Mouse (Mus musculus) midbrain, embryonic 14.5 days (tissue): ENCODE measurements around the gene Mb. TPM values are rescaled to one million over a fixed set of nuclear protein-coding genes. Genes with fewer than 3 reads are reported as not detected.

Source experiments
- ATAC-seq: fragments of 200-750 bp; cut with Nextera tagmentation; 2 replicates; pipeline ENCODE4 v1.8.0; 2017; ENCODE audit warnings: moderate number of reproducible peaks, moderate library complexity; ENCODE audit not compliant: low FRiP score, low TSS enrichment
- DNase-seq: peaks from one replicate; pipeline ENCODE4 v3.0.0-alpha.2; 2015
- H3K27ac ChIP-seq: fragments of 300-500 bp; sonication (generic); replicated peaks from 2 replicates; pipeline ENCODE4 v1.5.1; 2014; ENCODE audit warnings: mild to moderate bottlenecking, low read depth, low read length, moderate library complexity
- H3K27me3 ChIP-seq: fragments of 300-500 bp; sonication (generic); 2 replicates; pipeline ENCODE4 v1.6.1; 2014; ENCODE audit warnings: low read length, control low read depth, mixed read lengths; ENCODE audit not compliant: control insufficient read depth, insufficient read depth
- H3K36me3 ChIP-seq: fragments of 300-500 bp; sonication (generic); 2 replicates; pipeline ENCODE4 v1.6.1; 2014; ENCODE audit warnings: low read length, control low read depth; ENCODE audit not compliant: control insufficient read depth, insufficient read depth
- H3K4me1 ChIP-seq: fragments of 300-500 bp; sonication (generic); 2 replicates; pipeline ENCODE4 v1.6.1; 2014; ENCODE audit warnings: mild to moderate bottlenecking, antibody characterized with exemption, low read length, control low read depth; ENCODE audit not compliant: control insufficient read depth, insufficient read depth
- H3K4me2 ChIP-seq: fragments of 300-500 bp; sonication (generic); 2 replicates; pipeline ENCODE4 v1.6.1; 2014; ENCODE audit warnings: mild to moderate bottlenecking, low read length, moderate library complexity
- H3K4me3 ChIP-seq: fragments of 300-500 bp; sonication (generic); replicated peaks from 2 replicates; pipeline ENCODE4 v1.5.1; 2014; ENCODE audit warnings: low read depth, low read length
- H3K9ac ChIP-seq: fragments of 300-500 bp; sonication (generic); replicated peaks from 2 replicates; pipeline ENCODE4 v1.6.1; 2014; ENCODE audit warnings: mild to moderate bottlenecking, low read length, moderate library complexity
- H3K9me3 ChIP-seq: fragments of 300-500 bp; sonication (generic); 2 replicates; pipeline ENCODE4 v1.6.1; 2016; ENCODE audit warnings: low read length, control low read depth, mixed read lengths; ENCODE audit not compliant: control insufficient read depth
- WGBS: fragments of 180-500 bp; shearing (Covaris S2); extraction: QIAGEN DNeasy Blood & Tissue Kit; methylation state at CpG from one replicate; pipeline ENCODE4 v1.1.7; 2014; 5-methylcytosine and 5-hydroxymethylcytosine counted together
- polyA plus RNA-seq: library from polyadenylated mRNA; unstranded; fragments of >200 nt; fragmentation: Nextera tagmentation; extraction: Ambion mirVana; gene quantifications from 2 replicates; pipeline ENCODE4 v1.2.1, GENCODE M21; 2014

Gene Mb
- polyA plus RNA-seq, 1 experiment from 2014 or later, result 0.57 TPM

GRCm38 (mm10) chr15:77027675-77028074 is 22.8 kb downstream of the Mb start:
- DNase-seq, result no peak
- H3K27me3 ChIP-seq, result no peaks in the 10 kb centered on the region
- 73% methylated on average over 6 of the region's 6 CpGs for WGBS
- no peaks in the 10 kb centered on the region for H3K9me3 ChIP-seq
- H3K4me1 ChIP-seq, result peaks cover 7% of the 10 kb centered on the region; the same call in 1 of the 2 replicates
- no peak overlapping the region for H3K4me2 ChIP-seq
- no peak overlapping the region for H3K27ac ChIP-seq
- no peak overlapping the region for H3K4me3 ChIP-seq
- H3K9ac ChIP-seq, result no peak overlapping the region
- ATAC-seq, result no peak
- no peaks in the 10 kb centered on the region for H3K36me3 ChIP-seq

- H3K9me3 ChIP-seq, result no peaks in the 10 kb centered on the region
- DNase-seq (no peak), ATAC-seq (no peak)
- no peaks in the 10 kb centered on the region for H3K36me3 ChIP-seq
- no peaks in the 10 kb centered on the region for H3K27me3 ChIP-seq
- 98% methylated on average over 3 of the region's 3 CpGs for WGBS
- no peak overlapping the region for H3K27ac ChIP-seq
- no peak overlapping the region for H3K4me2 ChIP-seq
- H3K4me3 ChIP-seq, result no peak overlapping the region
- H3K9ac ChIP-seq, result no peak overlapping the region
- H3K4me1 ChIP-seq, result peaks cover 7% of the 10 kb centered on the region; the same call in 1 of the 2 replicates
These were observed 23.4 kb downstream of the Mb start for GRCm38 (mm10) chr15:77027117-77027516.

GRCm38 (mm10) chr15:77025884-77026583 is 24.4 kb downstream of the Mb start:
- Histone ChIP-seq H3K4me1 (peaks cover 7% of the 10 kb centered on the region; the same call in 1 of the 2 replicates), H3K9ac (no peak overlapping the region), H3K27me3 (no peaks in the 10 kb centered on the region), H3K9me3 (no peaks in the 10 kb centered on the region), H3K4me2 (no peak overlapping the region), H3K36me3 (no peaks in the 10 kb centered on the region), H3K4me3 (no peak overlapping the region), H3K27ac (no peak overlapping the region)
- ATAC-seq (no peak), DNase-seq (peak; percentile 48)
- 42% methylated on average over 5 of the region's 5 CpGs for WGBS

- DNase-seq (no peak), ATAC-seq (no peak)
- Histone ChIP-seq H3K27ac (no peak overlapping the region), H3K9ac (no peak overlapping the region), H3K4me1 (peaks cover 7% of the 10 kb centered on the region; the same call in 1 of the 2 replicates), H3K9me3 (no peaks in the 10 kb centered on the region), H3K4me3 (no peak overlapping the region), H3K4me2 (no peak overlapping the region), H3K36me3 (no peaks in the 10 kb centered on the region), H3K27me3 (no peaks in the 10 kb centered on the region)
- WGBS, result 80% methylated on average over 5 of the region's 5 CpGs
These were observed 28.0 kb downstream of the Mb start for GRCm38 (mm10) chr15:77022401-77022957.

- no peak overlapping the region for H3K9ac ChIP-seq
- no peaks in the 10 kb centered on the region for H3K9me3 ChIP-seq
- no peak for DNase-seq
- WGBS, result 90% methylated on average over 4 of the region's 4 CpGs
- no peak for ATAC-seq
- H3K36me3 ChIP-seq, result no peaks in the 10 kb centered on the region
- no peak overlapping the region for H3K4me2 ChIP-seq
- no peak overlapping the region for H3K4me3 ChIP-seq
- H3K27me3 ChIP-seq, result no peaks in the 10 kb centered on the region
- H3K27ac ChIP-seq, result no peak overlapping the region
- H3K4me1 ChIP-seq, result peaks cover 7% of the 10 kb centered on the region; the same call in 1 of the 2 replicates
These were observed 28.6 kb downstream of the Mb start for GRCm38 (mm10) chr15:77021851-77022250.

- DNase-seq, result no peak
- 89% methylated on average over 3 of the region's 3 CpGs for WGBS
These were observed 29.4 kb downstream of the Mb start for GRCm38 (mm10) chr15:77021056-77021455.

GRCm38 (mm10) chr15:77020136-77020535 is 30.3 kb downstream of the Mb start:
- no peaks in the 10 kb centered on the region for H3K36me3 ChIP-seq
- H3K4me3 ChIP-seq, result no peak overlapping the region
- no peak for DNase-seq
- 88% methylated on average over 4 of the region's 4 CpGs for WGBS
- H3K9ac ChIP-seq, result no peak overlapping the region
- H3K4me2 ChIP-seq, result no peak overlapping the region
- no peaks in the 10 kb centered on the region for H3K9me3 ChIP-seq
- H3K27ac ChIP-seq, result no peak overlapping the region
- H3K27me3 ChIP-seq, result no peaks in the 10 kb centered on the region
- ATAC-seq, result no peak
- no peaks in the 10 kb centered on the region for H3K4me1 ChIP-seq

More at GRCm38 (mm10) chr15:77021056-77021455, 29.4 kb downstream of the Mb start:
- Histone ChIP-seq H3K27me3 (no peaks in the 10 kb centered on the region), H3K9ac (no peak overlapping the region), H3K4me2 (no peak overlapping the region), H3K4me1 (peaks cover 5% of the 10 kb centered on the region; the same call in 1 of the 2 replicates), H3K4me3 (no peak overlapping the region), H3K9me3 (no peaks in the 10 kb centered on the region), H3K27ac (no peak overlapping the region), H3K36me3 (no peaks in the 10 kb centered on the region)
- no peak for ATAC-seq

- no peaks in the 10 kb centered on the region for H3K27me3 ChIP-seq
- WGBS, result 87% methylated on average over 7 of the region's 7 CpGs
- no peaks in the 10 kb centered on the region for H3K4me1 ChIP-seq
- H3K27ac ChIP-seq, result no peak overlapping the region
- H3K4me3 ChIP-seq, result no peak overlapping the region
- no peak overlapping the region for H3K9ac ChIP-seq
- ATAC-seq (no peak), DNase-seq (no peak)
- H3K9me3 ChIP-seq, result no peaks in the 10 kb centered on the region
- H3K36me3 ChIP-seq, result no peaks in the 10 kb centered on the region
- no peak overlapping the region for H3K4me2 ChIP-seq
These were observed 30.9 kb downstream of the Mb start for GRCm38 (mm10) chr15:77019533-77019932.
